Mouse (Mus musculus) erythroid progenitor cell, adult 5-6 weeks (primary cell): ENCODE results near the gene Zmat1. TPM values are rescaled to one million over a fixed set of nuclear protein-coding genes. Genes with fewer than 3 reads are reported as not detected.
"Not testable (repeated sequence)": the region's sequence is repeated elsewhere in the genome, so short reads cannot be mapped to it uniquely, and the experiment has no call there.

Experiments
- ATAC-seq: replicated peaks from 2 replicates; pipeline ENCODE4 v1.8.0; 2016; ENCODE audit warnings: moderate number of reproducible peaks, mild to moderate bottlenecking, moderate TSS enrichment, inconsistent platforms; ENCODE audit not compliant: poor library complexity, low FRiP score, severe bottlenecking
- total RNA-seq, 2 experiments: library from RNA; stranded (forward) in 1 of 2; stranded (reverse) in 1 of 2; fragments of 150-400 nt in 1 of 2; fragments of 186-747, 209-891 nt in 1 of 2; gene quantifications; 2 replicates each; pipeline versions ENCODE4 v1.2.3 to v1.2.4; 2015 to 2017; ENCODE audit warnings: low replicate concordance in 2 of 2

Gene Zmat1
- total RNA-seq (2015; ENCODE audit: low replicate concordance) (3.2 and 5.4 TPM in 2 replicates), total RNA-seq (2017; ENCODE audit: low replicate concordance) (0.64 and 0.98 TPM in 2 replicates)

- peak; percentile 100 for ATAC-seq
Measured at GRCm38 (mm10) chrX:135008720-135009470, at the start of gene Zmat1. Gene Zmat1 (minus strand): TSS chrX:135009209.

- not testable (repeated sequence) for ATAC-seq
Measured at GRCm38 (mm10) chrX:135053939-135054338, 44.9 kb upstream of the Zmat1 start.

DNA sequence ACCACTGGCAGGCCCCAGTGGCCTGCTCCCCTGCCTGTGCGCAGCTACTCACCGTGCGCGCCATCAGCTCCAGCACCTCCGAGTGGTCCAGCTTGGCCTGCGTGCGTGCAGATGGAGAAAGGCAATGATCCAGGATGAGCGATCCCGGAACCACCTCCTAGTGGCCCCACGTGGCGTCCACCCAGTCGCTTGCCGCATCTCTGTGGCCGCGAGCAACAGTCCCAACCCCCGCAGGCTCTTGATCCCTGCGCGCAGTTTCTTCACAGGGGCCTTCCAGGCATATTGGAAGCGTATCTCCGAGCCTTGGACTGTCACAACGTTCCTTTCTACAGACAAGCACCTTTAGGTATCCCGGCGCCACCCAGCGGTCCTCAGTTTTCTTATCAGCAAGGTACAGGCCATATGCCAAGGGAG, 27.0 kb upstream of the Zmat1 start:
- no peak for ATAC-seq

GRCm38 (mm10) chrX:135025135-135025534, 16.1 kb upstream of the Zmat1 start:
- ATAC-seq: no peak

DNA sequence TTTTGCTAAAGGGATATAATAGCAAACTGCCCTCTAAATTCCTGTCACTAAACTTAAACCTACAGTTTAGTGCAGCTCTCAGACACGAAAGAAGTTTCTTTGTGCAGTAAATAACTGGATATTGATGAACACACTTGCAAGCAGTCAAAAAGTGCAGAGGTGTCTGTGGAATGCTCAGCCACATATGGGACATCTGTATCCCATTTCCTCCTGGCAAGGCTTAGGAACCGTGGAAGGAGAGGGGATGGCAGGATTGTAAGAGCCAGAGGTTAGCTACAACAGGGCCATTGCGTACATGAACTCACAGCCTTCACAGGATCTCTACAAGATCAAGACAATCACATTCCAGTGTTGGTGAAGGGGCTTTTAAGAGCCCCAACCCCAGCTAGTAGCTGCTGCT, 2.4 kb upstream of the Zmat1 start:
- ATAC-seq: no peak

DNA sequence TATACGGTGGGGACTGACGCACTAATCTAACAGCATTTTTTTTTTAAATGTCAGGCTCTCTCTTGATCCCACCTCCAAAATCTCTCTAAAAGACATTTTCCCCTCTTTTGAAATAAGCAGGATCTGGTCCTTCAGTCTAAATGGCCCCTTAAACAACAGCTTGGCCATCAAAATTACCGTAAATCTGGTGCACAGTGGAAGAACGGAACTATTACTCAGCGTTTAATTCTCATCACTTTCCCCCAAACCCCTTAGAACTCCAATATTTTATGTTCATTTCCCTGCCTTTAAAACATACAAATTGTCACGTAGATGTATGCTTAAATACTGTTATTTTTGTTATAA, 434 bp upstream of the Zmat1 start:
- ATAC-seq: peak; percentile 37

GRCm38 (mm10) chrX:135008021-135008420, 988 bp downstream of the Zmat1 start:
- no peak for ATAC-seq

GRCm38 (mm10) chrX:134964546-134964945, 44.5 kb downstream of the Zmat1 start, which contains the start of gene Nxf2:
Gene Nxf2 (minus strand): TSS chrX:134964754.
- no peak for ATAC-seq

DNA sequence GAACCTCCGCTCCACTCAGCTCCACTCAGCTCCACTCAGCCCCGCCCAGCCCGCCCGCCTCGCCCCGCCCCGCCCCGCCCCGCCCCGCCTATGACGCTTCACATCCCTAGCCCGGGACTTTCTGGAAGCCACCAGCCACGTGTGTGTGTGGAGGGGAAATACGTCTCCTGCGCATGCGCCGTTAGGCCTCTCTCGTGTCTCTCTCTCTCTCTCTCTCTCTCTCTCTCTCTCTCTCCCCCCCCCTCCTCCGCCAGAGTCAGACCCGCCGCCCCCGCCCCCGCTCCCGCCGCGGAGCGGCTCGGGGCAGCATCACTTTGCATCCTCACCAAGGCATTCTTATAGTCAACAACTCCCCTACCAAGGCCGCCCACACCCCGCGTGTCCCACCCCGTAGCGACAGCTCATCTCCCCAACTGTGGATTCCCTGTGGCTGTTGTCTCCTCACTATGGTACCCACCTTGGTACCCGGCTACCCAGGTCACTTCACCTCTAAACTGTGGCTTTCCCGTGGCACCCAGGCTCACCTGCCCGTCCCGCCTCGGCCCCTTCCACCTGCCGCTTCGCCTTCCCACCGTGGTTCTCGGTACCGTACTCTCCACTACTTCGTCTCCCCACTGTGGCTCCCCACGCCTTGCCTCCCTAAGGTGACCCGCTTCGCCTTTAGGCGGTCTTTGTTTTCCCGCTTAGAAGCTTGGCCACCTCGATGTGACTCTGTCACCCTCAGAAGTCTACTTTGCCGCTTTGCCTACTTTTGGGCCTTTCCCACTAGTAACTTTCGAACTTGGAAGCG, 45.5 kb downstream of the Zmat1 start:
- ATAC-seq: peak; percentile 85

GRCm38 (mm10) chrX:134930361-134930760, 78.6 kb downstream of the Zmat1 start:
- ATAC-seq: no peak

GRCm38 (mm10) chrX:134929927-134930326, 79.1 kb downstream of the Zmat1 start:
- ATAC-seq: no peak

- peak; percentile 61; the same call in 1 of the 2 replicates for ATAC-seq
Measured at GRCm38 (mm10) chrX:134925058-134925457, 84.0 kb downstream of the Zmat1 start.

GRCm38 (mm10) chrX:134923675-134924424, 85.2 kb downstream of the Zmat1 start:
- no peak for ATAC-seq

Other genes with a start within 250 kb of the Zmat1 start
- 1.7 TPM in 1 of 2 replicates, not detected in the other for gene Armcx2, start 200.0 kb downstream of the Zmat1 start, total RNA-seq (2015; ENCODE audit: low replicate concordance)
- 1.4 TPM in 1 of 2 replicates, not detected in the other for gene Armcx2, start 200.0 kb downstream of the Zmat1 start, total RNA-seq (2017; ENCODE audit: low replicate concordance)
- not detected in 2 replicates for gene Nxf2, start 44.5 kb downstream of the Zmat1 start, total RNA-seq (2015; ENCODE audit: low replicate concordance)
- not detected in 2 replicates for gene Nxf2, start 44.5 kb downstream of the Zmat1 start, total RNA-seq (2017; ENCODE audit: low replicate concordance)
- not detected in 2 replicates for gene Gm15023, start 168.4 kb upstream of the Zmat1 start, total RNA-seq (2015; ENCODE audit: low replicate concordance)
- gene Gm15023, start 168.4 kb upstream of the Zmat1 start, total RNA-seq (2017; ENCODE audit: low replicate concordance): not detected in 2 replicates
- not detected in 2 replicates for gene Tceal6, start 201.5 kb upstream of the Zmat1 start, total RNA-seq (2015; ENCODE audit: low replicate concordance)
- gene Tceal6, start 201.5 kb upstream of the Zmat1 start, total RNA-seq (2017; ENCODE audit: low replicate concordance): not detected in 2 replicates